Mouse (Mus musculus): ENCODE results near the gene Pik3r4.

DNA sequence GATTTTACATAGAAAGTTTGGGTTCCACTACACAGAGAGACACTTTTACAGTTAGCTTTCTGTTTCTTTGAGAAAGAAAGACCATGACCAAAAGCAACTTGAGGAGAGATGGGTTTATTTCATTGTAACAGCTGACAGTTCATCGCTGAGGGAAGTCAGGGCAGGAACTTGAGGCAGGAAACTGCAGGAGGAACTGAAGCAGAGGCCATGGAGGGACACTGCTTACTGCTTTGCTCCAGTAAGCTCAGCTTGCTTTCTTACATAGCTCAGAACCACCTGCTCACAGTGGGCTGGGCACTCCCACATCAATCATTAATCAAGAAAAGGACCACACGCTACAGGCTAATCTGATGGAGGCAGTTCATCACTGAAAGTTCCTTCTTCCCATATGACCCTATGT lies 13.4 kb downstream of the Pik3r4 start:
- no peak for TF ChIP-seq ZNF384 (IDR thresholded peaks at IDR 0.05; ENCODE audit: low read depth, low read length)
- no peak for TF ChIP-seq MAFK (IDR thresholded peaks at IDR 0.05; ENCODE audit: insufficient read depth, low read depth, low read length)
- TF ChIP-seq CHD2 (IDR thresholded peaks at IDR 0.05; ENCODE audit: low read depth, low read length): no peak
